Mouse (Mus musculus): ENCODE results near the gene Ggt1. TPM values are rescaled to one million over a fixed set of nuclear protein-coding genes. Genes with fewer than 3 reads are reported as not detected.

Ggt1 gene
- polyA plus RNA-seq, 1 experiment from 2014 or later: 40.9 TPM

DNA sequence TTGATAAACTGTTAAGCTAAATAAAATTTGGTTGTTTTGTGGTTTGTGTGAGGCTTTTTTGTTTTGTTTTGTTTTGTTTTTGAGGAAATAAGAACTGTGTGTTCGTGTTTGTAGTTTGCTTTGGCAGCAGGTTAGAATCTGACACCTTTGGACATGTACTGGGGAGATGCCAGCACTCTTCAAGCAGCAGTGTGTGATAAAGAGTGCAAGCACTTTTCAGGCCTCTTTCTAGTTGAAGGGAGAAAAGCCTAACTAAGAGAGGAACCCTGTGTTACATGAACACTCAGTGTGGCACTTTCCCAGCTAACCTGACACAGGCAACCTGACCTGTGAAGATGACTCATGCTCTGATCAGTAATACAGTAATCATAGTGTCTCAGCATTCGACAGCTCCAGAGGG, 26.0 kb upstream of the Ggt1 start:
- Histone ChIP-seq H3K9ac (ENCODE audit: low read depth, low read length) (no peak overlapping the region), H3K4me2 (ENCODE audit: low read depth, low read length) (no peak overlapping the region), H3K27me3 (ENCODE audit: control insufficient read depth, insufficient read depth, low read depth, low read length) (no peaks in the 10 kb centered on the region), H3K4me3 (ENCODE audit: low read depth, low read length) (no peak overlapping the region), H3K36me3 (ENCODE audit: control insufficient read depth, insufficient read depth) (peaks cover 28% of the 10 kb centered on the region), H3K9me3 (replicated peaks; ENCODE audit: control insufficient read depth, low read length) (no peaks in the 10 kb centered on the region), H3K4me1 (ENCODE audit: control insufficient read depth, low read depth, low read length) (no peaks in the 10 kb centered on the region; the same call in 1 of the 2 replicates), H3K27ac (ENCODE audit: low read length) (no peak overlapping the region)
- 82% methylated on average over 2 of the region's 2 CpGs for WGBS (ENCODE audit: insufficient replicate concordance)
- ATAC-seq (ENCODE audit: low read depth): no peak

DNA sequence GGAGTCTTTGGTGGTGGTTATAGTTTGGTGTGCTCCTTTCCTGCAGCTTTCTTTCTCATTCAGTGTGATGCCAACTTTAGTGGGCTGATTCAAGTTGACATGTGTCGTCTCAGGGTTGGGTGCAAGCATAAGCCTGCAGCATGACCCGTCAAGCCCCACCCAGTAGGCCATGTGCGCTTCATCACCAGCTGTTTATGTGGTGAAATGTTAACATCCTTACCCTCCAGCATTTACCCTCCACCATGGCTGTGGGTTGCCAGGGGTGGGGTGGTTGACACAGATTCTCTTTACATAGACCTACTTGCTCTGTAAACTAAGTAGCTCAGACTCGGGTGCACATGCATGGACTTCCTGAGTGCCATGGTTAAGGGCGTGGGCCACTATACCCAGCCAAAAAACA, 25.3 kb upstream of the Ggt1 start:
- no peak for ATAC-seq (ENCODE audit: low read depth)

DNA sequence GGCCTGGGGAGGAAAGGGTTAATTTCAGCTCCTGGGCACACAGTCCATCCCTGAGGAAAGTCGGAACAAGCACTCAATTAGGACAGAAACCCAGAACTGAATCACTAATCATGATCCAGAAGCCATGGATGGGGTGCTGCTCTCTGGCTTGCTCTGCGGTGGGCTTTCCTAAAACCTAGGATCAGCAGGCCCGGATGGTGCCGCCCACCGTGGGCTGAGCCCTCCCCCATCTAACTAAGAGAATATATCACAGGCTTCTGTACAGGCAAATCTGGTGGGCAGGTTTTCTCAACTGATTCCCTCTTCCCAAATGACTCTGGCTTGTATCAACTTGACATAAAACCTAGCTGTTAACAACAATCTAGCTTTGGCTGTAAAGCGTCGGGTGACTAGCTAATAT, 13.5 kb upstream of the Ggt1 start:
- no peak for ATAC-seq (ENCODE audit: low read depth)
- Histone ChIP-seq H3K4me2 (ENCODE audit: low read depth, low read length) (no peak overlapping the region), H3K36me3 (ENCODE audit: control insufficient read depth, insufficient read depth) (no peaks in the 10 kb centered on the region), H3K9ac (ENCODE audit: low read depth, low read length) (no peak overlapping the region), H3K4me3 (ENCODE audit: low read depth, low read length) (no peak overlapping the region), H3K27ac (ENCODE audit: low read length) (no peak overlapping the region), H3K4me1 (ENCODE audit: control insufficient read depth, low read depth, low read length) (no peaks in the 10 kb centered on the region; the same call in 1 of the 2 replicates), H3K27me3 (ENCODE audit: control insufficient read depth, insufficient read depth, low read depth, low read length) (no peaks in the 10 kb centered on the region), H3K9me3 (replicated peaks; ENCODE audit: control insufficient read depth, low read length) (no peaks in the 10 kb centered on the region; the same call in 1 of the 2 replicates)
- WGBS (ENCODE audit: insufficient replicate concordance): 69% methylated on average over 7 of the region's 7 CpGs

More for the DNA sequence above, 25.3 kb upstream of the Ggt1 start:
- H3K4me3 ChIP-seq (ENCODE audit: low read depth, low read length): no peak overlapping the region
- H3K9me3 ChIP-seq (replicated peaks; ENCODE audit: control insufficient read depth, low read length): no peaks in the 10 kb centered on the region
- H3K27me3 ChIP-seq (ENCODE audit: control insufficient read depth, insufficient read depth, low read depth, low read length): no peaks in the 10 kb centered on the region
- no peaks in the 10 kb centered on the region; the same call in 1 of the 2 replicates for H3K4me1 ChIP-seq (ENCODE audit: control insufficient read depth, low read depth, low read length)
- H3K9ac ChIP-seq (ENCODE audit: low read depth, low read length): no peak overlapping the region
- peaks cover 28% of the 10 kb centered on the region for H3K36me3 ChIP-seq (ENCODE audit: control insufficient read depth, insufficient read depth)
- 73% methylated on average over 5 of the region's 5 CpGs for WGBS (ENCODE audit: insufficient replicate concordance)
- no peak overlapping the region for H3K27ac ChIP-seq (ENCODE audit: low read length)
- no peak overlapping the region for H3K4me2 ChIP-seq (ENCODE audit: low read depth, low read length)

DNA sequence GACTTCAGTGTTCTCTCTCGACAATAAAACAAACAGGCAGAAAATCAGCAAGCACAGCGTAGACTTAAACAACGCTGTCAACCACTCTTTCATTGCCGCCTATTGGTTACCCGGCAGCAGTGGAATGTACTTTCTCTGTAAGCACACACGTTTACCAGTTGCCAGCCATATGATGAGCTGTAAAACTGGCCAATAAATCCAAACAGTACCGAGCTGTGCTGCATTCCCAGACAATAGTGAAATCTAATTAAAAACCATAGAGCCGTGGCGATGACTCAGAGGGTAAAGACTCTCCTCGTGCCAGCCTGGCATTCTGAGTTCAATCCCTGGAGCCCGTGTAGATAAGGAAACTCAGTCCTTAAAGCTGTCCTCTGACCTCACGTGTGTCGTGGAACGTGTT, 12.9 kb upstream of the Ggt1 start:
- no peak overlapping the region for H3K27ac ChIP-seq (ENCODE audit: low read length)
- no peak; the same call in 1 of the 2 replicates for ATAC-seq (ENCODE audit: low read depth)
- no peak overlapping the region for H3K4me3 ChIP-seq (ENCODE audit: low read depth, low read length)
- no peaks in the 10 kb centered on the region for H3K27me3 ChIP-seq (ENCODE audit: control insufficient read depth, insufficient read depth, low read depth, low read length)
- H3K9me3 ChIP-seq (replicated peaks; ENCODE audit: control insufficient read depth, low read length): no peaks in the 10 kb centered on the region; the same call in 1 of the 2 replicates
- no peaks in the 10 kb centered on the region; the same call in 1 of the 2 replicates for H3K4me1 ChIP-seq (ENCODE audit: control insufficient read depth, low read depth, low read length)
- no peak overlapping the region for H3K4me2 ChIP-seq (ENCODE audit: low read depth, low read length)
- no peaks in the 10 kb centered on the region for H3K36me3 ChIP-seq (ENCODE audit: control insufficient read depth, insufficient read depth)
- 58% methylated on average over 14 of the region's 14 CpGs for WGBS (ENCODE audit: insufficient replicate concordance)
- no peak overlapping the region for H3K9ac ChIP-seq (ENCODE audit: low read depth, low read length)

DNA sequence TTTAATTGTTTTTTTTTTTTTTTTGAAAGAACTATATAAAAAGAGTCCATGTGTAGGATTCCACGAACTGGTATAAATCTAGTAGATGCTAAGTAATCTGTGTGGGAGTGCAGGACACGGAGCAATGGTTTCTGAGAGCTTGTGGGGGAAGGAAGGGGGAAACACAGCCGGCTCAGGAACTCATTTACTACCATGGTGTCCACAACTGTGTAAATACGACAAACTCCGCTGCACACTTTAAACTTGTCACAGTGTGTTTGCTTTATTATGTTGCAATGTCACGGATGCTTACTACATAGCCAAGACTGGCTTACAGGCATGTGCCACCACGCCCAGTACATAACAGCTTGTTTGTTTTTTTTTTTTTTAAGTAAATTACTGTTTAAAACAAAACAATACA, 11.5 kb upstream of the Ggt1 start:
- no peaks in the 10 kb centered on the region; the same call in 1 of the 2 replicates for H3K4me1 ChIP-seq (ENCODE audit: control insufficient read depth, low read depth, low read length)
- H3K4me2 ChIP-seq (ENCODE audit: low read depth, low read length): no peak overlapping the region
- H3K36me3 ChIP-seq (ENCODE audit: control insufficient read depth, insufficient read depth): no peaks in the 10 kb centered on the region
- no peaks in the 10 kb centered on the region for H3K27me3 ChIP-seq (ENCODE audit: control insufficient read depth, insufficient read depth, low read depth, low read length)
- H3K4me3 ChIP-seq (ENCODE audit: low read depth, low read length): no peak overlapping the region
- H3K9me3 ChIP-seq (replicated peaks; ENCODE audit: control insufficient read depth, low read length): no peaks in the 10 kb centered on the region; the same call in 1 of the 2 replicates
- 47% methylated on average over 7 of the region's 7 CpGs for WGBS (ENCODE audit: insufficient replicate concordance)
- no peak overlapping the region for H3K9ac ChIP-seq (ENCODE audit: low read depth, low read length)
- ATAC-seq (ENCODE audit: low read depth): peak; percentile 80
- no peak overlapping the region for H3K27ac ChIP-seq (ENCODE audit: low read length)

DNA sequence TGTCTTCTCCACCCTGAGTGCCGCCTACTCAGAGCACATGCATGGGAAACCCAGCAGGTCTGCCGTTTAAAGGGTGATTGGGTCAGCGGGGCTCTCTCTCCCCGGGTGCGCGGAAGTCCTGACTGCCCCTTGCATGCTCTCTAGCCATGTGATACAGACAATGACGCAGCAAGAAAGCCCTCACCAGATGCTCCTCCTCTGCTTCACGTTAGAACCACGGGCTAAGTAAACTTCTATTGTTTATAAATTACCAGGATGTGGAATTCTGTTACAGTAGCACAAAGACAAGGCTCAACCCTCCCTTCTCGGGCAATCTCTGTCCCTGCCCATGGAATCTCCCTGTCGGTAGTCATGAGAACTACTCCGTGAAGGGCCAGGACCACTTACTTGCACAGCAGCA, 10.2 kb upstream of the Ggt1 start:
- Histone ChIP-seq H3K4me3 (ENCODE audit: low read depth, low read length) (no peak overlapping the region), H3K27me3 (ENCODE audit: control insufficient read depth, insufficient read depth, low read depth, low read length) (no peaks in the 10 kb centered on the region), H3K27ac (ENCODE audit: low read length) (no peak overlapping the region), H3K9ac (ENCODE audit: low read depth, low read length) (no peak overlapping the region), H3K4me1 (ENCODE audit: control insufficient read depth, low read depth, low read length) (no peaks in the 10 kb centered on the region; the same call in 1 of the 2 replicates), H3K36me3 (ENCODE audit: control insufficient read depth, insufficient read depth) (no peaks in the 10 kb centered on the region), H3K4me2 (ENCODE audit: low read depth, low read length) (no peak overlapping the region), H3K9me3 (replicated peaks; ENCODE audit: control insufficient read depth, low read length) (no peaks in the 10 kb centered on the region)
- no peak; the same call in 1 of the 2 replicates for ATAC-seq (ENCODE audit: low read depth)
- 22% methylated on average over 12 of the region's 12 CpGs for WGBS (ENCODE audit: insufficient replicate concordance)

DNA sequence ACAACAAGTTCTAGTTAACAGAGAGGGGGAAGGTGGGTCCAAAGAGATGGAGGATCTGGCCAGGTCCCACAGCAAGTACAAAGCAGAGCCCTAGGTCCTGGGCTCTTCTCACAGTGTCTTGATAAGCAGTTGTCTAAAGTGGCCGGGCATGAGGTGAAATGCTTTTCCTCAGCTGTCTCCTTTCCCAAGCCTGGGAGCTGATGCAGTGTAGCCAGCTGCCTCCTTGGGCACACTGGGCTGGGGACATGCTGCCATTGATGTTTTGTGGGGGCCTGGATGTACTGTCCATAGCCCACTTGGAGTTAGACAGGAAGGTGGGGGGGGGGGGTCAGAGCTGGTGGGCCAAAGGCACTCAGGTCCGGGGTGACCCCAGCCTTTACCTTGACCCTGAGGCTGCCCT, 9.3 kb upstream of the Ggt1 start:
- 60% methylated on average over 2 of the region's 2 CpGs for WGBS (ENCODE audit: insufficient replicate concordance)
- H3K9ac ChIP-seq (ENCODE audit: low read depth, low read length): no peak overlapping the region
- no peak for ATAC-seq (ENCODE audit: low read depth)
- H3K4me2 ChIP-seq (ENCODE audit: low read depth, low read length): no peak overlapping the region
- H3K4me1 ChIP-seq (ENCODE audit: control insufficient read depth, low read depth, low read length): no peaks in the 10 kb centered on the region; the same call in 1 of the 2 replicates
- no peaks in the 10 kb centered on the region for H3K9me3 ChIP-seq (replicated peaks; ENCODE audit: control insufficient read depth, low read length)
- H3K27me3 ChIP-seq (ENCODE audit: control insufficient read depth, insufficient read depth, low read depth, low read length): no peaks in the 10 kb centered on the region
- no peak overlapping the region for H3K27ac ChIP-seq (ENCODE audit: low read length)
- no peak overlapping the region for H3K4me3 ChIP-seq (ENCODE audit: low read depth, low read length)
- H3K36me3 ChIP-seq (ENCODE audit: control insufficient read depth, insufficient read depth): no peaks in the 10 kb centered on the region

DNA sequence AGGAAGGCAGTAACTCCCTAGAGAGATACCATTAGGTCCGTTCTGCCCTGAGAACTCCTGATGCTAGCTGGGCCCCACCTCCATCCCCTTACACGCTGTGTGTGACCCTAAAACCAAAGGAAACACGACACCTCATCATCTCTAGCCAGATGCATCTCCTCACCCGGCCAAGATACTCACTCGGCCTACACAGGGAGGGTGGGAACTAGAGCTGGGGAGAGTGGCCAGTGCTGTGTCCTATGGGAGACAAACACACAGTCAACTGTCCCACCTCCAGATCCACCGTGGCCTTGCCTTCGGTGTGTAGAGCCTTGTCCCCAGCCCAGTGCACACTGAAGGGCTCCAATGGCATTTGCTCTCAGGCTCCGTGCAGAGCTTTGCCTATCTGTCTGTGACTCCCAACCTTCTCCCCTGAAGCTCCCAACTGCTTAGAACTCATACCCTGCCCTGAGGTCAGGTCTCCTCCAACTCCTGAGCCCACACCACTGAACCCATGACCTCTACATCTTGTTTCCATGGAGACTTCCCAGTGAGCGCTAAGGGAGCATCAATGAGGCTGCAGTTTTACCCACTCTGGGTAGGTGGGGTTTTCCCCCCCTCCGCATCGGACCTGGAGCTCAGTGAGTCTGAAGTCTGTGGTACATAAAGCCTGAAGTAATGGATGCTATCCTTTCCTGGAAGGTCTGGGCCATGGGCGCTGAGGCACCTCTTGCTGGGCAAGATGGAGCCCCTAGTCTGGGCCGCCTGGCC, 8.5 kb upstream of the Ggt1 start:
- Histone ChIP-seq H3K9me3 (replicated peaks; ENCODE audit: control insufficient read depth, low read length) (no peaks in the 10 kb centered on the region), H3K27ac (ENCODE audit: low read length) (no peak overlapping the region), H3K4me2 (ENCODE audit: low read depth, low read length) (no peak overlapping the region), H3K4me3 (ENCODE audit: low read depth, low read length) (no peak overlapping the region), H3K36me3 (ENCODE audit: control insufficient read depth, insufficient read depth) (no peaks in the 10 kb centered on the region), H3K9ac (ENCODE audit: low read depth, low read length) (no peak overlapping the region), H3K27me3 (ENCODE audit: control insufficient read depth, insufficient read depth, low read depth, low read length) (no peaks in the 10 kb centered on the region; the same call in 1 of the 2 replicates), H3K4me1 (ENCODE audit: control insufficient read depth, low read depth, low read length) (no peaks in the 10 kb centered on the region; the same call in 1 of the 2 replicates)
- no peak for ATAC-seq (ENCODE audit: low read depth)
- WGBS (ENCODE audit: insufficient replicate concordance): 61% methylated on average over 13 of the region's 13 CpGs

DNA sequence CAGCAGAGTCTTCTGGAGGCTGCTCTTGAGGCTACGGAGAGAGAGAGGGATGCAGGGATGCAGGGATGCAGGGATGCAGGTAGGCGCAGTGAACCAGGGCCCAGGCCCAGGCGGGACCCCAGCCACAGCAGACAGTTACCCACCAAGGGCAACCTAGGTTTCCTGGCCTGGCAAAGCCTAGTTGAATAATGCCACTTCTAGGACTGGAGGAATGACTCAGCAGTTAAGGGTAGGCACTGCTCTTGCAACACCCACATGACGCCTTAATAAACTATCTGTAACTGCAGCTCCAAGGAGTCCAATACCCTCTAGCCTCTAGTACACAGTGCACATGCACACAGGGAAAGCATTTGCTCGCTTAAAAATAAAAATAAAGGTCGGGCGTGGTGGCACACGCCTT, 7.3 kb upstream of the Ggt1 start:
- Histone ChIP-seq H3K9ac (ENCODE audit: low read depth, low read length) (no peak overlapping the region), H3K4me3 (ENCODE audit: low read depth, low read length) (no peak overlapping the region), H3K9me3 (replicated peaks; ENCODE audit: control insufficient read depth, low read length) (no peaks in the 10 kb centered on the region), H3K4me2 (ENCODE audit: low read depth, low read length) (no peak overlapping the region), H3K4me1 (ENCODE audit: control insufficient read depth, low read depth, low read length) (no peaks in the 10 kb centered on the region; the same call in 1 of the 2 replicates), H3K27ac (ENCODE audit: low read length) (no peak overlapping the region), H3K36me3 (ENCODE audit: control insufficient read depth, insufficient read depth) (no peaks in the 10 kb centered on the region), H3K27me3 (ENCODE audit: control insufficient read depth, insufficient read depth, low read depth, low read length) (peaks cover 11% of the 10 kb centered on the region)
- whole genome bisulfite sequencing (ENCODE audit: insufficient replicate concordance): 56% methylated on average over 8 of the region's 8 CpGs
- ATAC-seq (ENCODE audit: low read depth): no peak
